Mouse (Mus musculus) monocyte, adult 5-6 weeks (primary cell): ENCODE data around the gene Pcyt2. TPM values are rescaled to one million over a fixed set of nuclear protein-coding genes. Genes with fewer than 3 reads are reported as not detected.

ENCODE experiments used
- ATAC-seq: fragments of 153-309, 156-312 bp; replicated peaks from 2 replicates; pipeline ENCODE4 v1.8.0; 2017; ENCODE audit warnings: mild to moderate bottlenecking; ENCODE audit not compliant: low TSS enrichment, insufficient number of reproducible peaks, severe bottlenecking, poor library complexity, low FRiP score
- total RNA-seq: library from RNA; stranded (forward); fragments of 200-1000, 200-491, 200-594 nt; gene quantifications from 3 replicates; pipeline ENCODE4 v1.2.3, GENCODE M21; 2017

The Pcyt2 gene
- total RNA-seq, 1 experiment from 2014 or later = 43.7 TPM

GRCm38 (mm10) chr11:120620195-120620594, 2.5 kb upstream of the Pcyt2 start:
- ATAC-seq = no peak

- ATAC-seq = no peak
These were observed 1.1 kb upstream of the Pcyt2 start for GRCm38 (mm10) chr11:120618619-120619535.

- no peak for ATAC-seq
These were observed 980 bp downstream of the Pcyt2 start for GRCm38 (mm10) chr11:120616617-120617294.

- no peak for ATAC-seq
These were observed 2.0 kb downstream of the Pcyt2 start for GRCm38 (mm10) chr11:120615606-120616203.

- no peak for ATAC-seq
These were observed 2.6 kb downstream of the Pcyt2 start for GRCm38 (mm10) chr11:120615167-120615566.

- no peak for ATAC-seq
These were observed 3.8 kb downstream of the Pcyt2 start for GRCm38 (mm10) chr11:120613976-120614375.

GRCm38 (mm10) chr11:120613481-120613972, 4.2 kb downstream of the Pcyt2 start:
- no peak for ATAC-seq

- peak; percentile 69 for ATAC-seq
These were observed 5.0 kb downstream of the Pcyt2 start for GRCm38 (mm10) chr11:120612763-120613162.

- ATAC-seq = no peak
These were observed 7.2 kb downstream of the Pcyt2 start for GRCm38 (mm10) chr11:120610477-120611046.

GRCm38 (mm10) chr11:120609250-120609649, 8.5 kb downstream of the Pcyt2 start:
- no peak for ATAC-seq

- no peak for ATAC-seq
These were observed 9.3 kb downstream of the Pcyt2 start, which contains the start of gene Npb for GRCm38 (mm10) chr11:120608241-120609034. Gene Npb, plus strand, starts transcription at chr11:120608477.

- ATAC-seq = no peak
These were observed 11.0 kb downstream of the Pcyt2 start for GRCm38 (mm10) chr11:120606764-120607163.

- no peak for ATAC-seq
These were observed 12.1 kb downstream of the Pcyt2 start for GRCm38 (mm10) chr11:120605667-120606066.

GRCm38 (mm10) chr11:120603545-120603944, 14.2 kb downstream of the Pcyt2 start:
- ATAC-seq = no peak

- ATAC-seq = no peak
These were observed 17.0 kb downstream of the Pcyt2 start for GRCm38 (mm10) chr11:120600716-120601115.

GRCm38 (mm10) chr11:120598990-120599549, 18.7 kb downstream of the Pcyt2 start:
- ATAC-seq = no peak

GRCm38 (mm10) chr11:120598283-120598989, 19.3 kb downstream of the Pcyt2 start, which contains the start of the genes Alyref and Anapc11:
Gene Alyref, minus strand, starts transcription at chr11:120598365.
Gene Anapc11, plus strand, starts transcription at chr11:120598421.
- ATAC-seq = peak; percentile 89
